Mouse (Mus musculus) hindbrain, embryonic 14.5 days (tissue): ENCODE data around the gene Cfap126. TPM values are rescaled to one million over a fixed set of nuclear protein-coding genes. Genes with fewer than 3 reads are reported as not detected.
A peak's percentile ranks its signal among the peaks of the same experiment; 100 is the strongest.
"Not testable (repeated sequence)": the region's sequence is repeated elsewhere in the genome, so short reads cannot be mapped to it uniquely, and the experiment has no call there.

Source experiments
- ATAC-seq: fragments of 200-750 bp; cut with Nextera tagmentation; 2 replicates; pipeline ENCODE4 v1.8.0; 2017; ENCODE audit warnings: moderate number of reproducible peaks, mild to moderate bottlenecking, moderate TSS enrichment, moderate library complexity; ENCODE audit not compliant: low FRiP score
- DNase-seq: peaks from one replicate; pipeline ENCODE4 v3.0.0-alpha.2; 2015; ENCODE audit warnings: low spot score
- H3K27ac ChIP-seq: fragments of 300-500 bp; sonication (generic); 2 replicates; pipeline ENCODE4 v1.5.1; 2014; ENCODE audit warnings: mild to moderate bottlenecking, moderate library complexity
- H3K27me3 ChIP-seq: fragments of 300-500 bp; sonication (generic); 2 replicates; pipeline ENCODE4 v1.6.1; 2014; ENCODE audit warnings: mild to moderate bottlenecking, low read length, mixed read lengths; ENCODE audit not compliant: control insufficient read depth, insufficient read depth
- H3K36me3 ChIP-seq: fragments of 300-500 bp; sonication (generic); replicated peaks from 2 replicates; pipeline ENCODE4 v1.6.1; 2014; ENCODE audit not compliant: control insufficient read depth, insufficient read depth
- H3K4me1 ChIP-seq: fragments of 300-500 bp; sonication (generic); replicated peaks from 2 replicates; pipeline ENCODE4 v1.6.1; 2014; ENCODE audit warnings: antibody characterized with exemption, low read length, mixed read lengths; ENCODE audit not compliant: control insufficient read depth, insufficient read depth
- H3K4me2 ChIP-seq: fragments of 300-500 bp; sonication (generic); replicated peaks from 2 replicates; pipeline ENCODE4 v1.6.1; 2014; ENCODE audit warnings: mild to moderate bottlenecking, moderate library complexity
- H3K4me3 ChIP-seq: fragments of 300-500 bp; sonication (generic); replicated peaks from 2 replicates; pipeline ENCODE4 v1.5.1; 2014; ENCODE audit warnings: mild to moderate bottlenecking, low read length
- H3K9ac ChIP-seq: fragments of 300-500 bp; sonication (generic); 2 replicates; pipeline ENCODE4 v1.6.1; 2014
- H3K9me3 ChIP-seq: fragments of 300-500 bp; sonication (generic); 2 replicates; pipeline ENCODE4 v1.6.1; 2016; ENCODE audit warnings: low read length; ENCODE audit not compliant: control insufficient read depth
- WGBS: fragments of 180-500 bp; shearing (Covaris S2); extraction: QIAGEN DNeasy Blood & Tissue Kit; methylation state at CpG from one replicate; pipeline ENCODE4 v1.1.7; 2014; 5-methylcytosine and 5-hydroxymethylcytosine counted together
- polyA plus RNA-seq: library from polyadenylated mRNA; unstranded; fragments of >200 nt; fragmentation: Nextera tagmentation; extraction: Ambion mirVana; gene quantifications from 2 replicates; pipeline ENCODE4 v1.2.1, GENCODE M21; 2014

Cfap126 gene
- polyA plus RNA-seq, 1 experiment from 2014 or later: 20.3 TPM

- DNase-seq (no peak), ATAC-seq (no peak)
- 96% methylated on average over 2 of the region's 2 CpGs for WGBS
- Histone ChIP-seq H3K9ac (no peak overlapping the region), H3K36me3 (peaks cover 82% of the 10 kb centered on the region), H3K4me1 (no peaks in the 10 kb centered on the region), H3K27me3 (no peaks in the 10 kb centered on the region), H3K4me3 (no peak overlapping the region), H3K4me2 (no peak overlapping the region), H3K9me3 (no peaks in the 10 kb centered on the region), H3K27ac (no peak overlapping the region)
Measured at GRCm38 (mm10) chr1:171135600-171135999, 21.9 kb downstream of the Cfap126 start.

- H3K9ac ChIP-seq, H3K4me1 ChIP-seq, H3K4me2 ChIP-seq, H3K27me3 ChIP-seq, ATAC-seq, H3K27ac ChIP-seq, DNase-seq, H3K9me3 ChIP-seq, H3K4me3 ChIP-seq: not testable (repeated sequence)
- WGBS: 89% methylated on average over 8 of the region's 8 CpGs
- H3K36me3 ChIP-seq: peaks cover 87% of the 10 kb centered on the region
Measured at GRCm38 (mm10) chr1:171137486-171138155, 23.9 kb downstream of the Cfap126 start.

- not testable (repeated sequence) for DNase-seq, H3K4me3 ChIP-seq, H3K4me1 ChIP-seq, H3K9me3 ChIP-seq, H3K4me2 ChIP-seq, ATAC-seq, H3K27me3 ChIP-seq, H3K27ac ChIP-seq, H3K9ac ChIP-seq
- peaks cover 63% of the 10 kb centered on the region for H3K36me3 ChIP-seq
- WGBS: 92% methylated on average over 9 of the region's 11 CpGs
Measured at GRCm38 (mm10) chr1:171142981-171143380, 29.3 kb downstream of the Cfap126 start.

GRCm38 (mm10) chr1:171149974-171150760 lies 36.4 kb downstream of the Cfap126 start, which contains the start of the genes Sdhc and Mpz:
Gene Sdhc, minus strand, starts transcription at chr1:171150603.
Gene Mpz, plus strand, starts transcription at chr1:171150711.
- WGBS: under 1% methylated on average over 34 of the region's 34 CpGs
- peak within 1 kb of the TSS; percentile 79 for H3K27ac ChIP-seq
- peaks cover 5% of the 10 kb centered on the region; the same call in 1 of the 2 replicates for H3K36me3 ChIP-seq
- no peaks in the 10 kb centered on the region for H3K9me3 ChIP-seq
- ATAC-seq (peak; percentile 97), DNase-seq (peak; percentile 95)
- H3K4me1 ChIP-seq: peaks cover 17% of the 10 kb centered on the region
- H3K4me2 ChIP-seq: peak within 1 kb of the TSS; percentile 94
- no peaks in the 10 kb centered on the region for H3K27me3 ChIP-seq
- H3K4me3 ChIP-seq: peak within 1 kb of the TSS; percentile 71
- peak within 1 kb of the TSS; percentile 91 for H3K9ac ChIP-seq

GRCm38 (mm10) chr1:171150838-171151391 lies 37.2 kb downstream of the Cfap126 start:
- WGBS: 4% methylated on average over 18 of the region's 18 CpGs
- Histone ChIP-seq H3K4me2 (peak overlapping the region; percentile 94), H3K27ac (peak overlapping the region; percentile 79), H3K4me3 (peak overlapping the region; percentile 71), H3K9me3 (no peaks in the 10 kb centered on the region), H3K4me1 (peaks cover 17% of the 10 kb centered on the region), H3K36me3 (no peaks in the 10 kb centered on the region; the same call in 1 of the 2 replicates), H3K27me3 (no peaks in the 10 kb centered on the region), H3K9ac (peak overlapping the region; percentile 91)
- peak; percentile 39; the same call in 1 of the 2 replicates for ATAC-seq
- no peak for DNase-seq

- Histone ChIP-seq H3K9ac (no peak overlapping the region), H3K4me3 (no peak overlapping the region), H3K4me1 (peaks cover 17% of the 10 kb centered on the region), H3K27me3 (0 out of 2 replicates have a peak, but pooled peaks cover 5% of the 10 kb centered on the region), H3K27ac (no peak overlapping the region), H3K4me2 (no peak overlapping the region), H3K9me3 (no peaks in the 10 kb centered on the region), H3K36me3 (no peaks in the 10 kb centered on the region)
- ATAC-seq (no peak), DNase-seq (no peak)
- WGBS: 81% methylated on average over 4 of the region's 4 CpGs
Measured at GRCm38 (mm10) chr1:171151966-171152365, 38.2 kb downstream of the Cfap126 start.

- WGBS: 77% methylated on average over 3 of the region's 3 CpGs
- DNase-seq: no peak
- Histone ChIP-seq H3K27ac (no peak overlapping the region), H3K4me3 (no peak overlapping the region), H3K27me3 (peaks cover 34% of the 10 kb centered on the region), H3K9ac (no peak overlapping the region), H3K9me3 (no peaks in the 10 kb centered on the region), H3K36me3 (no peaks in the 10 kb centered on the region), H3K4me1 (no peaks in the 10 kb centered on the region), H3K4me2 (no peak overlapping the region)
- no peak for ATAC-seq
Measured at GRCm38 (mm10) chr1:171156644-171157043, 42.9 kb downstream of the Cfap126 start.

GRCm38 (mm10) chr1:171157965-171158364 lies 44.2 kb downstream of the Cfap126 start:
- H3K4me1 ChIP-seq: no peaks in the 10 kb centered on the region
- ATAC-seq (no peak), DNase-seq (no peak)
- H3K27ac ChIP-seq: no peak overlapping the region
- H3K27me3 ChIP-seq: peaks cover 34% of the 10 kb centered on the region
- H3K4me2 ChIP-seq: no peak overlapping the region
- H3K9ac ChIP-seq: no peak overlapping the region
- H3K9me3 ChIP-seq: no peaks in the 10 kb centered on the region
- no peaks in the 10 kb centered on the region for H3K36me3 ChIP-seq
- no peak overlapping the region for H3K4me3 ChIP-seq

GRCm38 (mm10) chr1:171159485-171159975 lies 45.8 kb downstream of the Cfap126 start:
- ATAC-seq: peak; percentile 14; the same call in 1 of the 2 replicates
- H3K9ac ChIP-seq: peak overlapping the region; percentile 28; the same call in 1 of the 2 replicates
- H3K36me3 ChIP-seq: no peaks in the 10 kb centered on the region
- no peak overlapping the region for H3K27ac ChIP-seq
- DNase-seq: no peak
- peaks cover 34% of the 10 kb centered on the region for H3K27me3 ChIP-seq
- H3K4me2 ChIP-seq: peak overlapping the region; percentile 36
- no peaks in the 10 kb centered on the region for H3K4me1 ChIP-seq
- H3K9me3 ChIP-seq: no peaks in the 10 kb centered on the region
- H3K4me3 ChIP-seq: peak overlapping the region; percentile 12; the same call in 1 of the 2 replicates
- WGBS: 11% methylated on average over 13 of the region's 15 CpGs
